Mouse (Mus musculus) G1E (cell line): ENCODE measurements around the gene Vmn2r26. TPM values are rescaled to one million over a fixed set of nuclear protein-coding genes. Genes with fewer than 3 reads are reported as not detected.
"Not testable (repeated sequence)": the region's sequence is repeated elsewhere in the genome, so short reads cannot be mapped to it uniquely, and the experiment has no call there.

Experiments used
- ATAC-seq: 2 replicates; pipeline ENCODE4 v1.8.0; 2016; ENCODE audit warnings: mild to moderate bottlenecking; ENCODE audit not compliant: insufficient number of reproducible peaks, poor library complexity, low FRiP score, severe bottlenecking; ENCODE audit errors: extremely low read depth
- DNase-seq: peaks from one replicate; pipeline ENCODE4 v3.0.0; 2012; ENCODE audit warnings: low spot score
- H3K27me3 ChIP-seq: 2 replicates; pipeline ENCODE4 v1.6.1; 2012; ENCODE audit warnings: mild to moderate bottlenecking, low read length, inconsistent platforms; ENCODE audit not compliant: insufficient read depth
- H3K36me3 ChIP-seq: replicated peaks from 2 replicates; pipeline ENCODE3; 2012; ENCODE audit warnings: mild to moderate bottlenecking, inconsistent platforms
- H3K4me1 ChIP-seq: 2 replicates; pipeline ENCODE4 v1.6.1; 2012; ENCODE audit warnings: low read depth, low read length, inconsistent platforms, mixed read lengths; ENCODE audit not compliant: insufficient read depth
- H3K4me3 ChIP-seq: 2 replicates; pipeline ENCODE4 v1.5.1; 2012; ENCODE audit warnings: low read depth, mild to moderate bottlenecking, inconsistent platforms, low read length, moderate library complexity, mixed read lengths
- H3K9me3 ChIP-seq: replicated peaks from 2 replicates; pipeline ENCODE4 v1.6.1; 2012; ENCODE audit warnings: inconsistent platforms
- CTCF ChIP-seq: IDR thresholded peaks from 2 replicates; pipeline ENCODE4 v1.5.1; 2012; ENCODE audit warnings: low read depth, low read length, inconsistent platforms, mixed read lengths
- GATA1 ChIP-seq: IDR thresholded peaks from 2 replicates; pipeline ENCODE4 v1.6.1; 2012; ENCODE audit warnings: borderline replicate concordance, low read length, inconsistent platforms, mixed read lengths
- GATA2 ChIP-seq: IDR thresholded peaks from 2 replicates; pipeline ENCODE4 v1.6.1; 2012; ENCODE audit warnings: low read depth, low read length, inconsistent platforms, borderline replicate concordance
- POLR2AphosphoS5 ChIP-seq: IDR thresholded peaks from 2 replicates; pipeline ENCODE4 v1.6.1; 2012; ENCODE audit warnings: low read depth, low read length, inconsistent platforms; ENCODE audit not compliant: insufficient replicate concordance
- TAL1 ChIP-seq: conservative IDR thresholded peaks from 2 replicates; pipeline ENCODE4 v1.6.1; 2012; ENCODE audit warnings: low read depth, low read length, inconsistent platforms, mixed read lengths
- polyA plus RNA-seq: library from polyadenylated mRNA; stranded (reverse); fragments of >175 nt; gene quantifications from 2 replicates; pipeline ENCODE4 v1.2.3, GENCODE M21; 2012
- total RNA-seq, 2 experiments: library from RNA; stranded (forward) in 1 of 2; stranded (reverse) in 1 of 2; fragments of 200-1000 nt in 1 of 2; fragments of >200 nt in 1 of 2; fragmentation: Nextera tagmentation in 1 of 2; gene quantifications; 2 replicates each; pipeline ENCODE4 v1.2.3; 2014 to 2017

Gene Vmn2r26
- not detected in 2 replicates for total RNA-seq (2014; fragmentation: Nextera tagmentation)
- 0.11 and 0.12 TPM in 2 replicates for total RNA-seq (2017)
- polyA plus RNA-seq, result not detected in 2 replicates

DNA sequence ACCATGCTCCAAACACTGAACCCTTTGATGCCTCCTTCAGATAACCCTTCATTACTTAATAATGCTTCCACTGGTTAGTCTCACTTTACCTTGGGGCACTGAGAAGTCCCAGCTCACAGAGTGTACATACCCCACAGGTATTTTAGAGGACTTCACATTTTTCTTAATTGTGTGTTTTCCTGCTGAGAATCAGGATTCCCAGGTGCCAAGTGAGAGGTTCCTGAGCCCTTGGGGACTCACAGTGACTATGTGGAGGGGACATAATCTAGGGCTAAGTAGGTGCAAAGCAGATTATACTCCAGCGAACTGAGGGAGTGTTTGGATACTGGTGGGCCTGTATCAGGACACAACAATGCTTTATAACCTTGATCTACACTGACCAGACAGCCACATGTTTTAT lies at the start of gene Vmn2r26:
TSS of gene Vmn2r26 (plus strand) at position 301 of the 400 bp plus-strand sequence.
- DNase-seq, H3K9me3 ChIP-seq, ATAC-seq: not testable (repeated sequence)

DNA sequence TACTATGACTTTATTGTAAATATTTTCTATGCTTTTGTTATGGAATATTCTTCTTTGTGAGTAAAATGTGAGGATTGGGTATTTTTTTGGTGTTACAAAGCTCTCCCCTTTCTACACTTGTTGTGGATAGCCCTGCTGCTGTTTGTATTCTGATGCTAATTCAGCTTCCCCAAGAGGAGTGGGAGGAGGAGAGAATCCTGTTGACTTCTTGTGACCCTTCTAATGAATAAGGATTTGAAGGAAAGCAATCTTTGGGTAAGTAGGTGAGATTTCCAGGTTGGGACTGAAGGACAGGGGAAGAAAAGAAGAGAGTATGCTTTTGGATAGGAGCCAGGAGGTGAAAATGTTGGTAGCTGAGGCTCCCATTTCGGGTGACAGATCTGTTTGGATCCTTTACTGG lies 3.5 kb upstream of the Vmn2r26 start:
- DNase-seq, result no peak
- Histone ChIP-seq H3K4me1 (no peaks in the 10 kb centered on the region), H3K9me3 (no peaks in the 10 kb centered on the region), H3K27me3 (no peaks in the 10 kb centered on the region), H3K4me3 (no peak overlapping the region), H3K36me3 (no peaks in the 10 kb centered on the region)
- no peak for ATAC-seq
- TF ChIP-seq GATA1 (no peak), CTCF (no peak), GATA2 (no peak)

More for the DNA sequence above, at the start of gene Vmn2r26:
- not testable (repeated sequence) for H3K4me1 ChIP-seq, H3K27me3 ChIP-seq, H3K4me3 ChIP-seq, H3K36me3 ChIP-seq

DNA sequence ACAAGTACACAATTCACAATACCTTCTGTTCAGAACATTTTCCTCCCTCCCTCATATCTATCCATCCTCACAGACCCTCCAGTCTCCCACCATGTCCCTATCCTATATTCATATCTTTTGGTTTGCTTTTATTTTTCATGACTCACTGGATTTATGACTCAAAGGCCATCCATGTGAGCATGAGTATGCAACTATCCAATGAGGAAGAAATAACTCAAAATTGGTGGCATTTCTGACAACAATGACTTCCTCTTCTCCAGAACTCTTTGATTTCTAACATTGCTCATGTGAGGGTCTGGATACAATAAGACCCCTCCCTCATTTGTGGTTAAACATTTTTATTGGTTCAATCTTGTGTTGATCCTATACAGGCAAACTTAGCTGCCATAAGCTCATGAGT lies 24.0 kb downstream of the Vmn2r26 start:
- DNase-seq (no peak), ATAC-seq (no peak)
- H3K36me3 ChIP-seq, result no peaks in the 10 kb centered on the region
- no peaks in the 10 kb centered on the region for H3K9me3 ChIP-seq
- H3K4me3 ChIP-seq, result no peak overlapping the region
- H3K4me1 ChIP-seq, result no peaks in the 10 kb centered on the region
- TF ChIP-seq GATA1 (no peak), TAL1 (no peak), GATA2 (no peak), POLR2AphosphoS5 (no peak), CTCF (no peak)
- H3K27me3 ChIP-seq, result no peaks in the 10 kb centered on the region

DNA sequence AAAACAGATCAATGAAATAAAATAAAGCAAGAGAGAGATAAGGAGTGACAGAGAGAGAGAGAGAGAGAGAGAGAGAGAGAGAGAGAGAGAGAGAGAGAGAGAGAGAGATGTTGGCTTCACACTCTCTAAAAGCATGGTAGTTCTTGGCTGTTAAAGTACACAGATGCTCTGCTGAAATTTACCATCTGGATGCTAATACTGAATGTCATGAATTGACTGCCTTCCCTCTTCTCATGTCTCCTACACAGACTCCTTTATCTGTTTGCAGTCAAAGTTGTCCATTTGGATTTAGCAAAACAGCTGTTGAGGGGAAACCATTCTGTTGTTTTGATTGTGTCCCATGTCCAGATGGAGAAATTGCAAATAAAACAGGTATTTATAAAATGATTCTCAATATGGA lies 29.2 kb downstream of the Vmn2r26 start:
- not testable (repeated sequence) for H3K9me3 ChIP-seq, H3K4me3 ChIP-seq, H3K36me3 ChIP-seq, H3K27me3 ChIP-seq, DNase-seq, ATAC-seq, H3K4me1 ChIP-seq

DNA sequence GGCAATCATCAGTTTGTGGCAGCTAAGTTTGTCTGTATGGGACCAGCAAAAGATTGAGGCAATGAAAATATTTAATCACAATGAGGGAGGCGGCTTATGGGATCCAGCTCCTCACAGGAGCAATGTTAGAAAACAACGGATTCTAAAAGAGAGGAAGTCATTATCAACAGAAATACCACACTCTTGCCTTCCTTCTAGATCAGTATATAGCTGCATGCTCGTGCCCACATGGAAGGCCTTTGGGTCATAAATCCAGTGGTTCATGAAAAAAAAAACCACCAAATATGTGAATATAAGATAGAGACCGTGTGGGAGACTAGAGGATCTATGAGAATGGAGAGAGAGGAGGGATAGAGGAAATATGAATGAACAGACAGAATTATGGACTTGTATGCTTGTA lies 78.0 kb downstream of the Vmn2r26 start:
- Histone ChIP-seq H3K9me3 (no peaks in the 10 kb centered on the region), H3K27me3 (no peaks in the 10 kb centered on the region), H3K4me3 (no peak overlapping the region), H3K4me1 (no peaks in the 10 kb centered on the region), H3K36me3 (no peaks in the 10 kb centered on the region)
- no peak for DNase-seq
- no peak for TF ChIP-seq CTCF
- no peak for TF ChIP-seq GATA2
- no peak for TF ChIP-seq GATA1
- TF ChIP-seq POLR2AphosphoS5, result no peak
- no peak for TF ChIP-seq TAL1
- no peak for ATAC-seq

Other genes with a start within 250 kb of the Vmn2r26 start
- gene Vmn2r24, start 245.7 kb upstream of the Vmn2r26 start, total RNA-seq (2014; fragmentation: Nextera tagmentation), result not detected in 2 replicates
- under 0.01 and 0.11 TPM in 2 replicates for gene Vmn2r24, start 245.7 kb upstream of the Vmn2r26 start, total RNA-seq (2017)
- gene Vmn2r24, start 245.7 kb upstream of the Vmn2r26 start, polyA plus RNA-seq, result not detected in 2 replicates
- not detected in 2 replicates for gene Vmn2r25, start 171.1 kb upstream of the Vmn2r26 start, total RNA-seq (2014; fragmentation: Nextera tagmentation)
- gene Vmn2r25, start 171.1 kb upstream of the Vmn2r26 start, total RNA-seq (2017), result 0.38 and 0.58 TPM in 2 replicates
- not detected in 2 replicates for gene Vmn2r25, start 171.1 kb upstream of the Vmn2r26 start, polyA plus RNA-seq
- not detected in 2 replicates for gene Vmn2r27, start 207.3 kb downstream of the Vmn2r26 start, total RNA-seq (2014; fragmentation: Nextera tagmentation)
- gene Vmn2r27, start 207.3 kb downstream of the Vmn2r26 start, total RNA-seq (2017), result 0.06 and 0.22 TPM in 2 replicates
- gene Vmn2r27, start 207.3 kb downstream of the Vmn2r26 start, polyA plus RNA-seq, result not detected in 2 replicates